Mouse (Mus musculus) Patski (cell line): ENCODE data around the gene Armc8. TPM values are rescaled to one million over a fixed set of nuclear protein-coding genes. Genes with fewer than 3 reads are reported as not detected.

ENCODE experiments used
- ATAC-seq: fragments of 100-300 bp; one replicate; pipeline ENCODE4 v1.8.0; 2021
- CTCF ChIA-PET: fragments of 350-600 bp; sonication (Branson Sonifier 250); formaldehyde crosslinking; loops from one replicate; lab custom pipeline; 2022; ENCODE audit warnings: inconsistent platforms; lab: Charles Lee
- POLR2A ChIA-PET: fragments of 350-600 bp; sonication (Branson Sonifier 250); formaldehyde crosslinking; loops from one replicate; lab custom pipeline; 2022; ENCODE audit warnings: antibody characterized with exemption, inconsistent platforms; lab: Charles Lee
- DNase-seq: peaks from one replicate; pipeline ENCODE4 v3.0.0-alpha.2; 2011; ENCODE audit warnings: low read depth, low spot score
- H3K27me3 ChIP-seq: fragments of 371-371 bp; one replicate; pipeline ENCODE4 v1.5.1; 2021
- CTCF ChIP-seq: fragments of 100-300 bp; IDR thresholded peaks from one replicate; pipeline ENCODE4 v1.5.1; 2021
- in situ Hi-C: fragments of 300-500 bp; cut with MboI; formaldehyde crosslinking; loops from 3 replicates; pipeline ENCODE4 v1.11.1; 2018; ENCODE audit warnings: low pct_unique_long_range_greater_than_20kb, mixed read lengths
- polyA plus RNA-seq: library from polyadenylated mRNA; unstranded; gene quantifications from one replicate; pipeline ENCODE4 v1.2.3, GENCODE M21; 2021

Gene Armc8
- polyA plus RNA-seq, 1 experiment from 2014 or later = 22.6 TPM

DNA sequence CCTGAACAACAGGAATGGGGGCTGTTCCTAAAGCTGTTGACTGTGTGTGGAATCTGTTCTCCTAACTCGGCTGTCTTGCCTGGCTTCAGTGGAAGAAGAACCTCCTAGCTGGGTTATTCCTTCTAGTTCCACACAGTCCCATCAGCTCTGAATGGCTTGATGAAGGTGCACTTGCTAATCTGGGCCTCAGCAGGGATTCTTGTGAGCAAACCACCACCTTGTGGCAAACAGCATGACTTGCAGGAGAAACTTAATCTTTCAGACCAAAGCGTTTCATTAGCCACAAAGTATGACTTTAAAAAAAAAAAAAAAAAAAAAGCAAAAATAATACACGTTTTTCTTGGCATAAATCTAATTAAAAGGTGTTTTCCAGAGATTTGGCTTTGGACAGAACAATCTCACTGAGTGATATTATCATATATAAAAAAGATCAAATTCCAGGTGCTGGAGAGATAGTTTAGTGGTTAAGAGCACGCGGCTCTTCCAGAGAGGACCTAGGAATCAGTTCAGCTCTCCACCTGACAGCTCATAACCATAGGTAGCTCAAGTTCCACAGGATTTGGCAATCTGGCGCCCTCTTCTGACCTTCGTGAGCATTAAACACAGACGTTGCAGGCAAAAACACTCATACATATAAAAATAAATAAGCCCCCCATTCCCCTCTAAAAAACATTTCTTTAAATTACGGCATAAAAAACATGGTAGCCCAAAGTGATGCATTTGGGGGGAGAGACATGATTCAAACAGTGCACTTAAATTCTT, 118.6 kb downstream of the Armc8 start:
- ChIA-PET CTCF (interaction anchor here (0.9 to 2.2 kb wide), 13 partner anchors 11 to 469 kb away, joined by 3 to 10 read pairs (median 4); no protein-coding TSS in a partner anchor), POLR2A (no interaction called here)
- TF ChIP-seq CTCF = peak; percentile 63
- DNase-seq = no peak
- no peaks in the 10 kb centered on the region for H3K27me3 ChIP-seq
- peak; percentile 52 for ATAC-seq
- in situ Hi-C loops = loop anchor here (5.0 to 10.0 kb wide), 4 partner anchors 73 to 475 kb away; no protein-coding TSS in a partner anchor

DNA sequence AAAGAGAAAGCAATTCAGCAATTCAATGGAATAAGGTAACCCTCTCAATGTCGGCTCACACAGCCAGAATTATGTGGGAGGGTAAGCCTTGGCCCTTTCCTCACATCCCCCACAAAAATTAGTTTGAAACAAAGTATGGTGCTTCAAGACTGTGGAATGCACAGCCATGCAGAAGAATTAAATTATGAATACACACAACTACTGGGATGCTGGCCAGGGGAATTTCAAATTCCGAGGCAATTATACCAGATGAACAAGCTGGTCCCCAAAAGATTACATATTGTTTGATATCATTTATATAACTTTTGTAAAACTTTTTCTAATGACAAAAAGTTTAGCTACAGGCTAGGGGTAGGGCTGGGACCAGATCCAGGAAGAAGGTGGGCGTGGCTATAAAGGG, 121.4 kb downstream of the Armc8 start:
- H3K27me3 ChIP-seq = no peaks in the 10 kb centered on the region
- in situ Hi-C loops = loop anchor here (5.0 to 10.0 kb wide), 2 partner anchors 70 to 473 kb away; no protein-coding TSS in a partner anchor
- CTCF ChIA-PET = interaction anchor here (1.0 to 1.3 kb wide), 3 partner anchors 11 to 196 kb away, joined by 3 read pairs; no protein-coding TSS in a partner anchor
- ATAC-seq = no peak
- no peak for DNase-seq
- TF ChIP-seq CTCF = no peak
- POLR2A ChIA-PET = no interaction called here

DNA sequence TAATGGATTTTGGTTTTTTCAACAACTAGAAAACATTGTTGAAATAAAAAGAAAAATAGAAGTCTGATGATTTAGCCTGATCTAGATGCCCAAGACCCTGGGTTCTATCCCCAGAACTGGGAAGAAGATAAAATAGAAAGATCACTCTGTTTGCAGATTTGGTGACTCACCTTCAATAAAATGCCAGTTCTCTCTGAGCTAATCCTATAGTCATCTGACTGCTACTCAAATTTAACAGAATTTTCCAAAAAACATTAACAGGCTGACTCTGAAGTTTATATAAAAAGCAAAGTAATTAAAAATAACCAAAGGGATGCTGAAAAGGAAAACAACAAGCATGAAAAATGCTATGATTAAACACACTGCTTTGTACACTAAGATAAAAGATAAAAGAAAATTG, 122.4 kb downstream of the Armc8 start:
- no peak for ATAC-seq
- in situ Hi-C loops = loop anchor here (5.0 to 10.0 kb wide), 2 partner anchors 69 to 471 kb away; no protein-coding TSS in a partner anchor

DNA sequence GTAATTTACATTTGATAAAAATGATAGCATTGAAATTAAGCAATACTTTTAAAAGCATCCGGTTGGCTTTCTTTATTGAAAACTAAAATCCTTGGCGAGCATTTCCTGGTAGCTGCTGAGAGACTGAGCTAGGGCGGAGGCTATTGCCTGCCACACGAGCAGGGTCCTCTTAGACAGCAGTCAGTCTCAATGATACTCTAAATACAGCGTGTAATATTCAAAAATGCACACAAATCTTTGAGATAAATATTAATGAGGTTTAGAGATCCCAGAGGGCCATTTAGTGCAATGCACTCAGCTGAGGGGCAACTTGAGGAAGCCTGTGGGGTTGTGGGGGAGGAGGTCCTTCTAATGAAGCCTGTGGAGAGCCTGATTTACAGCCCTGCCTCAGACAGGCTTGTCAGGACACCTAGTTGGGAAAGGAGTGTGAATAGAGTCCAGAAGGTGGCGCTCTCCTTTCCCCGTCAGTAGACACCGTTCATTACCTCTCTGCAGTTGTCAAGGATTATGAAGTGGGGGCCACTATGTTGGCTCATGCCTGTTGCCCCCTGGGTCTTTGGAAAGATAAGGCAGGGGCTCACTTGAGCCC, 124.0 kb downstream of the Armc8 start:
- no peaks in the 10 kb centered on the region for H3K27me3 ChIP-seq
- POLR2A ChIA-PET = no interaction called here
- ATAC-seq = no peak
- no peak for DNase-seq
- CTCF ChIA-PET = interaction anchor here (1.1 kb wide), 1 partner anchor 11 kb away, joined by 4 read pairs; no protein-coding TSS in a partner anchor
- in situ Hi-C loops = loop anchor here (5.0 to 10.0 kb wide), 2 partner anchors 67 to 470 kb away; no protein-coding TSS in a partner anchor
- TF ChIP-seq CTCF = no peak

More for the DNA sequence above, 122.4 kb downstream of the Armc8 start:
- CTCF ChIA-PET = interaction anchor here (1.1 kb wide), 1 partner anchor 58 kb away, joined by 3 read pairs; no protein-coding TSS in a partner anchor
- H3K27me3 ChIP-seq = no peaks in the 10 kb centered on the region
- POLR2A ChIA-PET = no interaction called here
- DNase-seq = no peak
- TF ChIP-seq CTCF = no peak

DNA sequence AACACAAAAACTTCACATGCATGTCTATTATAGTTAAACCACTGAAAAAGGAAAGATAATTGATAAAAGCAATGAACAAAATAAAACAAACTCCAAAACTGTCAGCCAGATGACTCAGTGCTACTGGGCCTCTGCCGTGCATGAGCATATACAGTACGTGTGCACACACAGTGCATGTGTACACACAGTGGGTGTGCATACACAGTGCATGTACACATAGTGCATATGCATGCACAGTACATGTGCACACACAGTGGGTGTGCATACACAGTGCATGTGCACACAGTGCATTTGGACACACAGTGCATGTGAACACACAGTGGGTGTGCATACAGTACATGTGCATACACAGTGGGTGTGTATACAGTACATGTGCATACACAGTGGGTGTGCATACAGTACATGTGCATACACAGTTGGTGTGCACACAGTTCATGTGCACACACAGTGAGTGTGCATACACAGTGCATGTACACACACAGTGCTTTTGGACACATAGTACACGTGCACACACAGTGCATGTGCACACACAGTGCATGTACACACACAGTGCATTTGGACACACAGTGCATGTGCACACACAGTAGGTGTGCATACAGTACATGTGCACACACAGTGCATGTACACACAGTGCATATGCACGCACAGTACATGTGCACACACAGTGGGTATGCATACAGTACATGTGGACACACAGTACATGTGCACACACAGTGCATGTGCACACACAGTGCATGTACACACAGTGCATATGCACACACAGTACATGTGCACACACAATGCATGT, 126.9 kb downstream of the Armc8 start:
- POLR2A ChIA-PET = interaction anchor here (0.6 kb wide), 1 partner anchor 19 kb away, joined by 3 read pairs; no protein-coding TSS in a partner anchor
- CTCF ChIA-PET = no interaction called here
- in situ Hi-C loops = loop anchor here (10.0 kb wide), 1 partner anchor 467 kb away; no protein-coding TSS in a partner anchor
- TF ChIP-seq CTCF = no peak
- DNase-seq = no peak
- no peak for ATAC-seq
- no peaks in the 10 kb centered on the region for H3K27me3 ChIP-seq

DNA sequence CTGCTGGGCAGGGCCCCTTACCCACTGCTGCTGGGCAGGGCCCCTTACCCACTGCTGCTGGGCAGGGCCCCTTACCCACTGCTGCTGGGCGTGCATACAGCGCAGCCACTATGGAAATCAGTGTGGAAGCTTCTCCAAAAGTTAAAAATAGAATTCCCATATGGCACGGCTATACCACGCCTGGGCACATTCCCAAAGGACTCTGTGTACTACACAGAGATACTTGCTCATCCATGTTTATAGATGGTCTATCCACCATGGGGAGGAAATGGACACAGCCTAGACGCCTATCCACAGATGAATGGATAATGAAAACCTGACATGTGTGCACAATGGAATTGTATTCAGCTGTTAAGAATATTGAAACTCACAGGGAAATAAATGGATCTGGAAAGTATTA, 127.8 kb downstream of the Armc8 start:
- ChIA-PET POLR2A (interaction anchor here (0.6 kb wide), 1 partner anchor 9 kb away, joined by 3 read pairs; no protein-coding TSS in a partner anchor), CTCF (interaction anchor here (1.4 kb wide), 1 partner anchor 18 kb away, joined by 3 read pairs; no protein-coding TSS in a partner anchor)
- DNase-seq (no peak), ATAC-seq (no peak)
- in situ Hi-C loops = loop anchor here (10.0 kb wide), 1 partner anchor 466 kb away; no protein-coding TSS in a partner anchor
- no peaks in the 10 kb centered on the region for H3K27me3 ChIP-seq
- no peak for TF ChIP-seq CTCF

DNA sequence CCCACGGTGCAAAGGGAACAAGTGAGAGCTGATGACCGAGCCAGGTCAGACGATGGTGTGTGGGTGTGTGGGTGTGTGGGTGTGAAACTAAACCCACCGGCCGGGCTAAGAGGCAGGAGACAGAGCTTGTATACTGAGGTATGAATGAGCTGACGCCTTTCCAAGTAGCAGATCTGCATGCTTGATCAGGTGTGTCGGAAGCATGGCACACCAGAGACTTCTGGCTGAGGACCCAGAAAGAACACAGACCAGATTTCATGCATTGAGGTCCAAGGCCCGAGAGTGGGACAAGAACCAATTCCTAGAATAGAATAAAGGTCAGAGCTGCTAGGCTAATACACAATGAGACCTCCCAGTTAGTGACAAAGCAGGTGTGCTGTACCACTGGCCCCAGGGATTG, 129.6 kb downstream of the Armc8 start:
- ATAC-seq = no peak
- DNase-seq = no peak
- ChIA-PET POLR2A (no interaction called here), CTCF (interaction anchor here (1.4 to 1.6 kb wide), 2 partner anchors 11 to 45 kb away, joined by 3 to 6 read pairs; no protein-coding TSS in a partner anchor)
- in situ Hi-C loops = no loop called here
- no peaks in the 10 kb centered on the region for H3K27me3 ChIP-seq
- no peak for TF ChIP-seq CTCF

DNA sequence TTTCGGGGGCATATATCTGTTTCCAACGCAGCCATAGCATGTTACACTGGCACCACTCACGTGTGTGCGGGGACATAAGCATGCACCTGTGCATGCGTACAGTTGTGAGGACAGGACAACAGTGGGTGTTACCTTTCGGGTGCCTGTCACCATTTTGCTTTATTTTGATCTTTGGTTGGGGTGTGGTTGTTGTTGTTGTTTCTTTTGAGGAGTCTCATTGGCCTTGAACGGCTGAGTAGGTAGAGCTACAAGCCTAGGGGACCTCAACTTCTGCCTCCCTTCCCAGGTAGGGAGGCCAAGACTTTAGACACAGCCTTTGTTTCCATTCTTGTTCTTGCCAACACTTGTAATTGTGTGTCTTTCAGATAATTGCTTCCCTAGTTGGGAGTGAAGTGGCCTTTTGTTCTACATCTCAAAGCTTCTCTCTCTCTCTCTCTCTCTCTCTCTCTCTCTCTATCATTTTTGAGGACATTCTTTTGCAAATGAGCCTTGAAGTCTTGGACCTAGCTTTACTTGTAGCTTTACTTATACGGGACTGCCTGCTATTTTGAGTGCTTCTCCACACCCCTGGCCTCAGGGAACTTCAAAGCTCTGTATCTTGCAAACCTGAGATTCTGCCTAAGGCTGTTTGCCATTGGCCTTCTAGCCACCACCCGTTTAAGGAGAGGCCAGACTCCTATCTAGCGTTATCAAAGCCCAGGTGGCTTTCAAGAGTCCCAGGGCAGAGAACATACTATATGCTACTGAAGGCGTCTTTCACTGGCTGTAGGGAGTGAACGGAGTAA, 130.7 kb downstream of the Armc8 start:
- in situ Hi-C loops = no loop called here
- no peaks in the 10 kb centered on the region for H3K27me3 ChIP-seq
- TF ChIP-seq CTCF = no peak
- ATAC-seq = no peak
- no peak for DNase-seq
- POLR2A ChIA-PET = no interaction called here
- CTCF ChIA-PET = interaction anchor here (0.9 to 1.6 kb wide), 3 partner anchors 12 to 99 kb away, joined by 3 to 6 read pairs (median 3); no protein-coding TSS in a partner anchor
